ENCODE assay signal across 8 mouse cellular contexts in genomic region chr1:176877756-176878155, GRCm38 (mm10).
A peak's percentile ranks its signal among the peaks of the same experiment; 100 is the strongest.
DNase-seq lines count a peak whose midpoint lies in the region; ATAC-seq and TF ChIP-seq lines count a peak whose summit lies in the region.

No protein-coding gene starts in this region.

- peak; percentile 28; the same call in 1 of the 2 replicates for ATAC-seq in forebrain, embryonic 13.5 days
- no peak for ATAC-seq in forebrain, embryonic 11.5 days (replicated peaks; ENCODE audit: low FRiP score)
- no peak for ATAC-seq in liver, embryonic 14.5 days (ENCODE audit: insufficient read depth)
- ATAC-seq in forebrain, postnatal 0 days, result no peak; the same call in 1 of the 2 replicates

- H3K9ac ChIP-seq in forebrain, embryonic 13.5 days, result no peak overlapping the region
- H3K9ac ChIP-seq in forebrain, embryonic 11.5 days (ENCODE audit: low read length), result no peak overlapping the region
- H3K9ac ChIP-seq in liver, embryonic 14.5 days (replicated peaks), result no peak overlapping the region
- H3K9ac ChIP-seq in forebrain, postnatal 0 days, result no peak overlapping the region

- H3K36me3 ChIP-seq in forebrain, embryonic 13.5 days (ENCODE audit: poor library complexity, severe bottlenecking), result no peaks in the 10 kb centered on the region
- no peaks in the 10 kb centered on the region for H3K36me3 ChIP-seq in forebrain, embryonic 11.5 days (ENCODE audit: control insufficient read depth, insufficient read depth, low read length)
- no peaks in the 10 kb centered on the region for H3K36me3 ChIP-seq in liver, embryonic 14.5 days (replicated peaks; ENCODE audit: control insufficient read depth, insufficient read depth, low read depth)
- H3K36me3 ChIP-seq in forebrain, postnatal 0 days (ENCODE audit: insufficient read depth), result no peaks in the 10 kb centered on the region

- no peaks in the 10 kb centered on the region for H3K9me3 ChIP-seq in forebrain, embryonic 13.5 days (replicated peaks)
- no peaks in the 10 kb centered on the region for H3K9me3 ChIP-seq in forebrain, embryonic 11.5 days (ENCODE audit: control insufficient read depth, low read length)
- no peaks in the 10 kb centered on the region for H3K9me3 ChIP-seq in liver, embryonic 14.5 days (ENCODE audit: control insufficient read depth, low read length)
- H3K9me3 ChIP-seq in forebrain, postnatal 0 days (ENCODE audit: low read length), result no peaks in the 10 kb centered on the region

- TF ChIP-seq EP300 in liver, embryonic 14.5 days (IDR thresholded peaks at IDR 0.05; ENCODE audit: low read depth), result no peak

- DNase-seq in forebrain, embryonic 11.5 days (ENCODE audit: low spot score), result no peak
- DNase-seq in liver, embryonic 14.5 days (ENCODE audit: low read depth in 3 of 3, low spot score in 3 of 3), result peak; percentile 16 to 25 (median 18)
- no peak for DNase-seq in liver
- peak; percentile 29 for DNase-seq in T-cell, adult 2 months (ENCODE audit: low spot score)
- peak; percentile 85 for DNase-seq in forebrain, postnatal 0 days
- peak; percentile 71 for DNase-seq in lung, postnatal 36 days
- no peak for DNase-seq in neural tube, embryonic 10.5 days (ENCODE audit: extremely low spot score, low spot score)

- H3K4me1 ChIP-seq in forebrain, embryonic 13.5 days, result peaks cover 24% of the 10 kb centered on the region
- H3K4me1 ChIP-seq in forebrain, embryonic 11.5 days (replicated peaks; ENCODE audit: control insufficient read depth, insufficient read depth, low read length), result peaks cover 10% of the 10 kb centered on the region; the same call in 1 of the 2 replicates
- H3K4me1 ChIP-seq in liver, embryonic 14.5 days (replicated peaks; ENCODE audit: control insufficient read depth in 2 of 2, insufficient read depth in 2 of 2, low read length in 1 of 2), result no peaks in the 10 kb centered on the region
- peaks cover 14% of the 10 kb centered on the region for H3K4me1 ChIP-seq in forebrain, postnatal 0 days (ENCODE audit: insufficient read depth)

- H3K4me3 ChIP-seq in forebrain, embryonic 13.5 days, result no peak overlapping the region
- no peak overlapping the region for H3K4me3 ChIP-seq in forebrain, embryonic 11.5 days (ENCODE audit: low read depth, low read length)
- no peak overlapping the region for H3K4me3 ChIP-seq in liver, embryonic 14.5 days (ENCODE audit: insufficient read depth in 1 of 2, low read depth in 2 of 2, low read length in 2 of 2)
- H3K4me3 ChIP-seq in forebrain, postnatal 0 days (ENCODE audit: low read depth, low read length), result no peak overlapping the region

- WGBS in forebrain, embryonic 13.5 days, result 37% methylated on average over 3 of the region's 3 CpGs
- 38% methylated on average over 3 of the region's 3 CpGs for WGBS in forebrain, embryonic 11.5 days
- WGBS in liver, embryonic 14.5 days (ENCODE audit: insufficient replicate concordance), result 33% methylated on average over 3 of the region's 3 CpGs
- WGBS in forebrain, postnatal 0 days, result 28% methylated on average over 3 of the region's 3 CpGs

- no peaks in the 10 kb centered on the region for H3K27me3 ChIP-seq in forebrain, embryonic 13.5 days
- H3K27me3 ChIP-seq in forebrain, embryonic 11.5 days (ENCODE audit: control insufficient read depth, insufficient read depth, low read length), result no peaks in the 10 kb centered on the region
- no peaks in the 10 kb centered on the region for H3K27me3 ChIP-seq in liver, embryonic 14.5 days (ENCODE audit: control insufficient read depth, insufficient read depth, low read length)
- H3K27me3 ChIP-seq in forebrain, postnatal 0 days (ENCODE audit: insufficient read depth, low read length), result no peaks in the 10 kb centered on the region

- H3K27ac ChIP-seq in forebrain, embryonic 13.5 days, result no peak overlapping the region
- H3K27ac ChIP-seq in forebrain, embryonic 11.5 days (ENCODE audit: low read depth, low read length), result no peak overlapping the region
- no peak overlapping the region for H3K27ac ChIP-seq in liver, embryonic 14.5 days
- H3K27ac ChIP-seq in forebrain, postnatal 0 days (ENCODE audit: low read depth, low read length), result no peak overlapping the region

- H3K4me2 ChIP-seq in forebrain, embryonic 13.5 days, result no peak overlapping the region
- no peak overlapping the region for H3K4me2 ChIP-seq in forebrain, embryonic 11.5 days (ENCODE audit: low read depth, low read length, severe bottlenecking)
- no peak overlapping the region for H3K4me2 ChIP-seq in liver, embryonic 14.5 days (ENCODE audit: low read depth)
- no peak overlapping the region for H3K4me2 ChIP-seq in forebrain, postnatal 0 days (ENCODE audit: low read depth)

- TF ChIP-seq CTCF in liver, embryonic 14.5 days (IDR thresholded peaks at IDR 0.05; ENCODE audit: low read depth), result peak; percentile 53
- TF ChIP-seq CTCF in forebrain, postnatal 0 days (IDR thresholded peaks at IDR 0.05; ENCODE audit: low read depth), result peak; percentile 82

Comparison
In these comparisons a context has a peak if more than half of its experiments do, and no peak if none do; other contexts are left out.
1. DNase-seq: peak in liver, embryonic 14.5 days (3 of 3), T-cell, adult 2 months (single experiment), forebrain, postnatal 0 days (single experiment) and lung, postnatal 36 days (single experiment); none in forebrain, embryonic 11.5 days (single experiment), liver (single experiment) and neural tube, embryonic 10.5 days (single experiment).